Mouse (Mus musculus) splenic B cell, adult 2 months (primary cell): Measurements from ENCODE around the gene Bche.

Experiments used
- DNase-seq: peaks from one replicate; pipeline ENCODE4 v3.0.0-alpha.2; 2011; ENCODE audit warnings: low read depth, low spot score
- H3K27me3 ChIP-seq: 2 replicates; pipeline ENCODE4 v1.6.1; 2012; ENCODE audit warnings: mild to moderate bottlenecking, low read length, moderate library complexity, mixed read lengths; ENCODE audit not compliant: control insufficient read depth, poor library complexity, insufficient read depth, severe bottlenecking
- H3K36me3 ChIP-seq: 2 replicates; pipeline ENCODE4 v1.6.1; 2012; ENCODE audit warnings: mild to moderate bottlenecking, low read length, moderate library complexity, mixed read lengths; ENCODE audit not compliant: control insufficient read depth, poor library complexity, insufficient read depth, severe bottlenecking

The Bche gene

DNA sequence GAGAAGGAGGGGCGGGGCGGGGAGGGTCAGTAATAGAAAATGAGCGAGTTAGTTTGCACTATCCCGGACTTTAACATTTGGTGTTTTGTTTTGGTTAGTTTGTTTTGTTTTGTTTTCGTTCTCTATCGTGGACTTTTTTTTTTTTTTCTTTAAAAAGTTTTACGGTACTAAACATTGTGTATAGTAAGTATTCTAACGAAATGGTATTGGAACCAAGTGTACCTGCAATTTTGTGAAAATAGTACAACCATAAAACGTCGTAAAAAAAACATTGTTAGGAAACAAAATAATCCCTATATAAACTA is at the start of gene Bche:
TSS of gene Bche (minus strand) at position 6 of the 305 bp plus-strand sequence.
- H3K27me3 ChIP-seq: no peaks in the 10 kb centered on the region
- no peaks in the 10 kb centered on the region for H3K36me3 ChIP-seq
- no peak for DNase-seq

GRCm38 (mm10) chr3:73741998-73742397 is 33.8 kb upstream of the Bche start:
- H3K36me3 ChIP-seq: no peaks in the 10 kb centered on the region
- H3K27me3 ChIP-seq: no peaks in the 10 kb centered on the region
- no peak for DNase-seq

DNA sequence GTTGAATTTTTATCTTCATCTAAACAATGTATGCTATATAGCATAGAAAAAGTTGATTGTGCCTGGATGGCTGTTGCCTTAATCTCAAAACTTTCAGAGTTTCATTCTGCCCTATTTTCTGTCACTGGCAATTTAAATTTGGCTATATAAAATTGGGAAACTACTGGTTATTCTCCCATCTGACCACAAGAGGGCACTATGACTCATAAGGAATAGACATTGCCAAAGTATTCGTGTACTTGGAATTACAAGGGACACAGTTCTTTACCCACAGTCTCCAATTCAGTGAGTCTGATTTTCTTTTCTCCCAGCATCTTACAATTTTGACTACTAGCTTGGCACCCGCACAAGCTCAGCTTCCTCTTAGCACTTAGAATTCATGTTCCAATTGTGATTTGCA is 23.5 kb upstream of the Bche start:
- no peaks in the 10 kb centered on the region for H3K27me3 ChIP-seq
- DNase-seq: no peak
- H3K36me3 ChIP-seq: no peaks in the 10 kb centered on the region

DNA sequence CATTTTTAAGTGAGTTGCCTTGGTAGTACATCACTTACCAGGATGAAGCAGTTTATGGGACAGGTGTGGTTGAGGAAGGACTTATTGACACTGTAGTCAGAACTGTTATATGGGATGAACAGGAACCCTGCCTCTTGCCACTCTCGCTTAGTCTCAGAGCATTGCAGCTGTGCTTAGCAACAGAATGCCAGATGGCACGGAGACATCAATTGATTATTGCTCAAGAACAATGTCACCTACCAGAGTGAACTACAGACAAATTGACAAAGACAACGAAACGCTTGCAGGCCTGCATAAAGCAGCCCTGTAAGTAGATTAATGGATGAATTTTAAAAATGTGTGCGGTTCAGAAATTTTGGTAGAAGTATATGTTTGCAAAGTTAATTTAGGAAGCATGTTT is 21.3 kb upstream of the Bche start:
- no peak for DNase-seq
- no peaks in the 10 kb centered on the region for H3K27me3 ChIP-seq

GRCm38 (mm10) chr3:73725711-73726110 is 17.5 kb upstream of the Bche start:
- no peaks in the 10 kb centered on the region for H3K27me3 ChIP-seq
- DNase-seq: no peak
- no peaks in the 10 kb centered on the region for H3K36me3 ChIP-seq

More for the DNA sequence above, 21.3 kb upstream of the Bche start:
- no peaks in the 10 kb centered on the region for H3K36me3 ChIP-seq

DNA sequence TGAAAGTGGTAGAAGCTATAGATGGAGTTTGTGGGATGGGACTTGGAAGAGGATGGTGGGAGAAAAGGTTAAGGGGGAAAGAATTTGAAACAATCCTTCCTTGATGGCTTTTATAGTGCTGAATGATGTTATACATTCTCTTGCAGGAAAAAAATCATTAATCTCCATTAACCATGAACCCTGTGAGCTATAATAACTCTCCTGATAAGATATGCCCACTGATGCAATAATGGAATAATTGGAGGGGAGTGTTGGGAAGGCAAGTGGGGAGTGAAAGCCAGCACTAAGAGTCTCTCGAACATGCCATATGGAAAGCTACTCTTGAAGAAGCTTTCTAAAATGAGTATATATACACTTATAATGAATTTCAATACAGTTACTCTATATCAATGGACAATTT is 16.7 kb upstream of the Bche start:
- Histone ChIP-seq H3K36me3 (no peaks in the 10 kb centered on the region), H3K27me3 (no peaks in the 10 kb centered on the region)
- DNase-seq: no peak

DNA sequence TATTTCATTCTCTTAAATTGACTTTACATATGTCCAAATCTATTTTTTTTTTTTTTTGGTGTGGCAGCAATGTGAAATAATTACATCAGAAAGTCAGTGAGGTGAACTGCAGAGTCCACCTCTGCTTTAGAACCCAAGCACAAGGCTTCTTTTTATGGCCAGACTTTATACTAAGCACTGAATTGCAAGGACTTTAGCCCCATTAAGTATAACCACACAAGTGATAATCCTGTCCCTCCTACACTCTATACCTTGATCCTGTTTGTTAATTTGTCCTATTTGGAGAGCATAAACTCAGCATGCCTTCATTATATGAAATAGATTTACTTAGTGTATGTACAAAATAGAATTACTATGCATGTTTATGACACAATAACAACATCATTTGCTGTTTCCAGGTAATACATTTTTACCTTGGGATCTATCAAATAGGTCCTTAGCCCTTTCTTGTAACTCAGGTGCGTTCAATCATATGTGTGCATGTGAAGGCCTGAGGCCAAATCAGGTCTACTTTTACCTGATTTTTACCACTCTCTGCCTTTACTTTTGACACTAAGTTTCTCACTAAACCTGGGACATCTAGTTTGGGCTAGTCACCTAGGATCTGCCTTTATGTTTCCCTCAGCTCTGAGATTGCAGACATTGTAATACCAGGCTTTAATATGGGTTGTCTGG is 9.5 kb upstream of the Bche start:
- DNase-seq: no peak
- Histone ChIP-seq H3K27me3 (no peaks in the 10 kb centered on the region), H3K36me3 (no peaks in the 10 kb centered on the region)

DNA sequence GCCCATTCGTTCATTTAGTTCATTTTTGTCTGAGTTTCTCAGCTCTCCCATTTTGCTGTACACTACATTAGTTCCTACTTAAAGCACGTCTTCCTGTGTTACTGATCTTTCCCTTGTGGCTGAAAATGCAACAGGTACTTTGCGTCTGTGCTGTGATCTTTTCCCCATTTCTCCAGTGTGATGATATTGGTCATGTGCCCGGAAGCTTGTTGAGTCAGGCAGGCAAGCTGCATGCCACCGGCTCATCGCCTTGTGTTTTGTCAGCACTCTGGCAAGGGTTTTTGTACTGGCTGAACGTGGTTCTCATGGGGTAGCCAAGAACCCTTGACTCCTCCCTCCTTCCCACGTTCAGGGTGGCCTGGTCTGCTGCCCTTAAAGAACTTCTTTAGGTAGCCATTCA is 1.7 kb upstream of the Bche start:
- DNase-seq: no peak
- Histone ChIP-seq H3K27me3 (no peaks in the 10 kb centered on the region), H3K36me3 (no peaks in the 10 kb centered on the region)

- Histone ChIP-seq H3K27me3 (no peaks in the 10 kb centered on the region), H3K36me3 (no peaks in the 10 kb centered on the region)
- DNase-seq: no peak
These were observed 480 bp downstream of the Bche start for GRCm38 (mm10) chr3:73707461-73708409.

GRCm38 (mm10) chr3:73706544-73706943 is 1.7 kb downstream of the Bche start:
- no peaks in the 10 kb centered on the region for H3K27me3 ChIP-seq
- DNase-seq: no peak

GRCm38 (mm10) chr3:73698889-73699288 is 9.3 kb downstream of the Bche start:
- DNase-seq: no peak
- no peaks in the 10 kb centered on the region for H3K36me3 ChIP-seq
- no peaks in the 10 kb centered on the region for H3K27me3 ChIP-seq

More at GRCm38 (mm10) chr3:73706544-73706943, 1.7 kb downstream of the Bche start:
- H3K36me3 ChIP-seq: no peaks in the 10 kb centered on the region

- no peak for DNase-seq
- Histone ChIP-seq H3K27me3 (no peaks in the 10 kb centered on the region), H3K36me3 (no peaks in the 10 kb centered on the region)
These were observed 34.9 kb downstream of the Bche start for GRCm38 (mm10) chr3:73673333-73673732.

DNA sequence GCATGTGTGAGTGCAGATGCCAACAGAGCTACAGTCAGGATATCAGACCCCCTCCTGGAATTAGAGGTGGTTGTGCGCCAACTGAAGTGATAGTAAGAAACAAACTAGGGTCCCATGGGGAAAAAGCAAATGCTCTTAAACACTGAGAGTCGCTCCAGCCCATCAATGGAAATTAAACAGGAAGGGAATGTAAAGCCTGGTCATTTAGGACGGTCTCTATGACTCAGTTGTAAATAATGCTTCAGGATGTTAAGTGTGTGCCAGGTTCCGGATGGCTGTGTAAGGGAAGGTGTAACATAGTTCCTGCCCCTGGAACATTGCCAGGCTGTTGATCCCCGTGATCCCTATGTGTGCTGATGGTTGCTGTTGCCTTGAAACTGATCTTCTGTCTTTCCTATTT is 40.0 kb downstream of the Bche start:
- DNase-seq: no peak
- Histone ChIP-seq H3K36me3 (no peaks in the 10 kb centered on the region), H3K27me3 (no peaks in the 10 kb centered on the region)

- DNase-seq: no peak
- no peaks in the 10 kb centered on the region for H3K36me3 ChIP-seq
- H3K27me3 ChIP-seq: no peaks in the 10 kb centered on the region
These were observed 40.7 kb downstream of the Bche start for GRCm38 (mm10) chr3:73667245-73668131.

DNA sequence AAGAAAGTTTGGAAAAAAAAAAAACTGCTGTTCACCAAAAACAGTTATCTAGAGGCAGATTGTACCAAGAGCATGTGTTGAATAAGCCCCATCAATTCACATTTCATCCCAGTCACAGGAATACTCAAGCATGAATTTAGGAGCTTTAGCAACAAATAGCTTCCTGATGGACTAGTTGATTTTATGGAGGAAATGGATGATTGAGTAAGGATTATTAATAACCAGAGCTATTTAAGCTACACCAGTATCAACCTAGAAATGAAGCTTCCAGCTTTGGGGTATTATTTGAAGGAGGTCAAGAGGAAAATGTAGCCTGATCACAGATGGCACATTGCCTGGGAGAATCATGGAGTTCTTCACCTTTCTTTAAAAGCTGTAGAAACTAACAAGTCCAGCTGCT is 57.9 kb downstream of the Bche start:
- Histone ChIP-seq H3K27me3 (no peaks in the 10 kb centered on the region), H3K36me3 (no peaks in the 10 kb centered on the region)
- DNase-seq: no peak
